Mouse (Mus musculus): Measurements from ENCODE around the gene Lman1l. TPM values are rescaled to one million over a fixed set of nuclear protein-coding genes. Genes with fewer than 3 reads are reported as not detected.

Gene Lman1l
- polyA plus RNA-seq (2015; fragmentation: Nextera tagmentation; extraction: Ambion mirVana): not detected in 2 replicates

DNA sequence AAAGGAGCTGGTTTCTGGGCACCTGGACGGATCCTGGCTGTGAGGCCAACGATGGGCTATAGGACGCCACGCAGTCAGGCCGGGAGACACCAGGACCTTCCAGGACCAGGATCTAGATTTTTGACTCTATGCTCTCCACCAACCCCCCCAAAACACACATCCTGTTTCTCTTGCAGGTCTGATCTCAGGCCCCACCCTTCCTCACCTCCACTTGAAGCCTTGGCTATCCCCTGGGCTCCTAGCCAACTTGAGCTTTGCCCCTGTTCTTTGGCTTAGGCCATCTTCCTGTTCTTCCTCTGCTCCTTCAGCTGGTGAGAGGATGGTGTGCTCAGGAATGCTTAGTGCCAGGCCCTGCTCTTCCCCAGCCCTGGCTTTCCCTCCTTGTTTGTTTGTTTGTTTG is at the start of gene Lman1l:
TSS of gene Lman1l (minus strand) at position 101 of the 400 bp plus-strand sequence.
- ATAC-seq: no peak
- no peak within 1 kb of the TSS for H3K27ac ChIP-seq (ENCODE audit: low read length)
- no peak within 1 kb of the TSS for H3K4me2 ChIP-seq (ENCODE audit: low read depth, low read length)
- no peaks in the 10 kb centered on the region for H3K4me1 ChIP-seq (ENCODE audit: control insufficient read depth, insufficient read depth, low read length)
- no peaks in the 10 kb centered on the region for H3K9me3 ChIP-seq (ENCODE audit: control insufficient read depth, low read length)
- H3K9ac ChIP-seq (ENCODE audit: low read depth, low read length): no peak within 1 kb of the TSS
- H3K27me3 ChIP-seq (replicated peaks; ENCODE audit: control insufficient read depth, insufficient read depth, low read length): no peaks in the 10 kb centered on the region
- 81% methylated on average over 5 of the region's 5 CpGs for WGBS
- H3K36me3 ChIP-seq (ENCODE audit: control insufficient read depth, insufficient read depth, low read length): no peaks in the 10 kb centered on the region
- no peak within 1 kb of the TSS for H3K4me3 ChIP-seq (ENCODE audit: low read length)

- H3K27me3 ChIP-seq (replicated peaks; ENCODE audit: control insufficient read depth, insufficient read depth, low read length): no peaks in the 10 kb centered on the region
- no peak overlapping the region for H3K27ac ChIP-seq (ENCODE audit: low read length)
- no peak overlapping the region for H3K4me2 ChIP-seq (ENCODE audit: low read depth, low read length)
- H3K4me1 ChIP-seq (ENCODE audit: control insufficient read depth, insufficient read depth, low read length): peaks cover 10% of the 10 kb centered on the region
- no peak for ATAC-seq
- 86% methylated on average over 3 of the region's 3 CpGs for WGBS
- H3K9me3 ChIP-seq (ENCODE audit: control insufficient read depth, low read length): no peaks in the 10 kb centered on the region
- no peaks in the 10 kb centered on the region for H3K36me3 ChIP-seq (ENCODE audit: control insufficient read depth, insufficient read depth, low read length)
- H3K9ac ChIP-seq (ENCODE audit: low read depth, low read length): no peak overlapping the region
- H3K4me3 ChIP-seq (ENCODE audit: low read length): no peak overlapping the region
These were observed 49.0 kb upstream of the Lman1l start for GRCm38 (mm10) chr9:57669566-57669965.

GRCm38 (mm10) chr9:57668277-57668676 is 47.7 kb upstream of the Lman1l start:
- 19% methylated on average over 1 of the region's 1 CpGs for WGBS
- no peak overlapping the region for H3K9ac ChIP-seq (ENCODE audit: low read depth, low read length)

GRCm38 (mm10) chr9:57667817-57668216 is 47.2 kb upstream of the Lman1l start:
- no peaks in the 10 kb centered on the region for H3K36me3 ChIP-seq (ENCODE audit: control insufficient read depth, insufficient read depth, low read length)
- H3K27me3 ChIP-seq (replicated peaks; ENCODE audit: control insufficient read depth, insufficient read depth, low read length): no peaks in the 10 kb centered on the region
- peak overlapping the region; percentile 29; the same call in 1 of the 2 replicates for H3K9ac ChIP-seq (ENCODE audit: low read depth, low read length)
- 63% methylated on average over 11 of the region's 11 CpGs for WGBS
- H3K4me3 ChIP-seq (ENCODE audit: low read length): no peak overlapping the region
- H3K9me3 ChIP-seq (ENCODE audit: control insufficient read depth, low read length): no peaks in the 10 kb centered on the region
- no peak; the same call in 1 of the 2 replicates for ATAC-seq
- H3K4me1 ChIP-seq (ENCODE audit: control insufficient read depth, insufficient read depth, low read length): peaks cover 10% of the 10 kb centered on the region
- H3K4me2 ChIP-seq (ENCODE audit: low read depth, low read length): no peak overlapping the region
- H3K27ac ChIP-seq (ENCODE audit: low read length): no peak overlapping the region

More at GRCm38 (mm10) chr9:57668277-57668676, 47.7 kb upstream of the Lman1l start:
- Histone ChIP-seq H3K27ac (ENCODE audit: low read length) (no peak overlapping the region), H3K4me2 (ENCODE audit: low read depth, low read length) (no peak overlapping the region), H3K4me3 (ENCODE audit: low read length) (no peak overlapping the region), H3K9me3 (ENCODE audit: control insufficient read depth, low read length) (no peaks in the 10 kb centered on the region), H3K4me1 (ENCODE audit: control insufficient read depth, insufficient read depth, low read length) (peaks cover 10% of the 10 kb centered on the region), H3K27me3 (replicated peaks; ENCODE audit: control insufficient read depth, insufficient read depth, low read length) (no peaks in the 10 kb centered on the region), H3K36me3 (ENCODE audit: control insufficient read depth, insufficient read depth, low read length) (no peaks in the 10 kb centered on the region)
- peak; percentile 73 for ATAC-seq

GRCm38 (mm10) chr9:57667136-57667535 is 46.6 kb upstream of the Lman1l start:
- peaks cover 10% of the 10 kb centered on the region for H3K4me1 ChIP-seq (ENCODE audit: control insufficient read depth, insufficient read depth, low read length)
- 73% methylated on average over 3 of the region's 3 CpGs for WGBS
- no peaks in the 10 kb centered on the region for H3K9me3 ChIP-seq (ENCODE audit: control insufficient read depth, low read length)
- H3K27ac ChIP-seq (ENCODE audit: low read length): no peak overlapping the region
- H3K4me3 ChIP-seq (ENCODE audit: low read length): no peak overlapping the region
- H3K4me2 ChIP-seq (ENCODE audit: low read depth, low read length): no peak overlapping the region
- no peak for ATAC-seq
- H3K27me3 ChIP-seq (replicated peaks; ENCODE audit: control insufficient read depth, insufficient read depth, low read length): no peaks in the 10 kb centered on the region
- H3K36me3 ChIP-seq (ENCODE audit: control insufficient read depth, insufficient read depth, low read length): no peaks in the 10 kb centered on the region
- H3K9ac ChIP-seq (ENCODE audit: low read depth, low read length): no peak overlapping the region

- no peaks in the 10 kb centered on the region for H3K36me3 ChIP-seq (ENCODE audit: control insufficient read depth, insufficient read depth, low read length)
- H3K9ac ChIP-seq (ENCODE audit: low read depth, low read length): no peak overlapping the region
- H3K4me2 ChIP-seq (ENCODE audit: low read depth, low read length): no peak overlapping the region
- H3K27me3 ChIP-seq (replicated peaks; ENCODE audit: control insufficient read depth, insufficient read depth, low read length): no peaks in the 10 kb centered on the region
- no peak overlapping the region for H3K27ac ChIP-seq (ENCODE audit: low read length)
- ATAC-seq: peak; percentile 19; the same call in 1 of the 2 replicates
- H3K4me1 ChIP-seq (ENCODE audit: control insufficient read depth, insufficient read depth, low read length): peaks cover 10% of the 10 kb centered on the region
- 75% methylated on average over 8 of the region's 8 CpGs for WGBS
- no peak overlapping the region for H3K4me3 ChIP-seq (ENCODE audit: low read length)
- no peaks in the 10 kb centered on the region for H3K9me3 ChIP-seq (ENCODE audit: control insufficient read depth, low read length)
These were observed 46.0 kb upstream of the Lman1l start for GRCm38 (mm10) chr9:57666536-57666935.

- H3K4me2 ChIP-seq (ENCODE audit: low read depth, low read length): no peak overlapping the region
- peak; percentile 54 for ATAC-seq
- no peak overlapping the region for H3K27ac ChIP-seq (ENCODE audit: low read length)
- no peaks in the 10 kb centered on the region for H3K9me3 ChIP-seq (ENCODE audit: control insufficient read depth, low read length)
- H3K4me1 ChIP-seq (ENCODE audit: control insufficient read depth, insufficient read depth, low read length): peaks cover 10% of the 10 kb centered on the region
- no peak overlapping the region for H3K9ac ChIP-seq (ENCODE audit: low read depth, low read length)
- H3K36me3 ChIP-seq (ENCODE audit: control insufficient read depth, insufficient read depth, low read length): no peaks in the 10 kb centered on the region
- no peaks in the 10 kb centered on the region for H3K27me3 ChIP-seq (replicated peaks; ENCODE audit: control insufficient read depth, insufficient read depth, low read length)
- 50% methylated on average over 7 of the region's 7 CpGs for WGBS
- no peak overlapping the region for H3K4me3 ChIP-seq (ENCODE audit: low read length)
These were observed 44.0 kb upstream of the Lman1l start for GRCm38 (mm10) chr9:57664616-57665015.

GRCm38 (mm10) chr9:57661552-57661951 is 41.0 kb upstream of the Lman1l start:
- H3K9me3 ChIP-seq (ENCODE audit: control insufficient read depth, low read length): no peaks in the 10 kb centered on the region

DNA sequence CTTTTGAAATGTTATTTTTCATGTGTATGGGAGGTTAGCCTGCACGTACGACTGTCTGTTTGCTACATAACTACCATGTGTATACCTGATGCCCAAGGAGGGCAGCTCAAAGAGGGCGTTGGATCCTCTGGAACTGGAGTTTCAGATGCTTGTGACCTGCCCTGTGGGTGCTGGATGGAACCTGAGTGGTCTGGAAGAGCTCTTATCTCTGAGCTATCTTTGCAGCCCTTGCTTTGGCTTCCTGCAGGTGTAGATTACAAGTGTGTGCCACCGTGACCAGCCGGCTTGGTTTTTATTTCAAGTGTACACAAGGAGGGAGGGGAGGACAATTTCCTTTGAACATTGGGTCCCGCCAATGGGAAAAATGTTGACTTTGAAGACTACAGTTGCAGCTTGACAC is 39.9 kb upstream of the Lman1l start:
- Histone ChIP-seq H3K4me2 (ENCODE audit: low read depth, low read length) (no peak overlapping the region), H3K27me3 (replicated peaks; ENCODE audit: control insufficient read depth, insufficient read depth, low read length) (no peaks in the 10 kb centered on the region), H3K4me3 (ENCODE audit: low read length) (no peak overlapping the region), H3K36me3 (ENCODE audit: control insufficient read depth, insufficient read depth, low read length) (no peaks in the 10 kb centered on the region), H3K9me3 (ENCODE audit: control insufficient read depth, low read length) (no peaks in the 10 kb centered on the region), H3K4me1 (ENCODE audit: control insufficient read depth, insufficient read depth, low read length) (peaks cover 5% of the 10 kb centered on the region), H3K9ac (ENCODE audit: low read depth, low read length) (no peak overlapping the region), H3K27ac (ENCODE audit: low read length) (no peak overlapping the region)
- WGBS: 54% methylated on average over 6 of the region's 6 CpGs
- peak; percentile 29 for ATAC-seq

More at GRCm38 (mm10) chr9:57661552-57661951, 41.0 kb upstream of the Lman1l start:
- Histone ChIP-seq H3K36me3 (ENCODE audit: control insufficient read depth, insufficient read depth, low read length) (no peaks in the 10 kb centered on the region), H3K4me3 (ENCODE audit: low read length) (no peak overlapping the region), H3K4me1 (ENCODE audit: control insufficient read depth, insufficient read depth, low read length) (no peaks in the 10 kb centered on the region), H3K4me2 (ENCODE audit: low read depth, low read length) (no peak overlapping the region), H3K9ac (ENCODE audit: low read depth, low read length) (no peak overlapping the region), H3K27ac (ENCODE audit: low read length) (no peak overlapping the region), H3K27me3 (replicated peaks; ENCODE audit: control insufficient read depth, insufficient read depth, low read length) (no peaks in the 10 kb centered on the region)
- 64% methylated on average over 3 of the region's 3 CpGs for WGBS
- ATAC-seq: no peak

DNA sequence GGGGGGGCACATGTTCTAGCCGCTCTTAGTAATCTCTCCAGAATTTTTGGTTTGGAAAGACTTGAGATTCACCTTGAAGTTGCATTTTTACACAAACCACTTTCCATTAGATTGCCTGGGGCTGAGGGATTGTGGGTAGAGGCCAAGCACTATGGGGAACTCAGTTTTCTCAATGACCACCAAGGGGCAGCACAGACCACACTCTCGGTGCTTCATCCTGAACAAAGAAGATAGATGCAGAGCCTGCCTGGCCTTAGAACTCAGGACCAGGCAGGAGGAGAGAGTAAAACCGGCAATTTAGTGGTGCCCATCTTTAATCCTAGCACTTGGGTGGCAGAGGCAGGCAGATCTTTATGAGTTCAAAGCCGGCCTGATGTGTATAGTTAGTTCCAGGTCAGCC is 39.2 kb upstream of the Lman1l start:
- 13% methylated on average over 4 of the region's 4 CpGs for WGBS
- no peaks in the 10 kb centered on the region for H3K36me3 ChIP-seq (ENCODE audit: control insufficient read depth, insufficient read depth, low read length)
- no peak overlapping the region for H3K27ac ChIP-seq (ENCODE audit: low read length)
- H3K9ac ChIP-seq (ENCODE audit: low read depth, low read length): no peak overlapping the region
- H3K4me3 ChIP-seq (ENCODE audit: low read length): no peak overlapping the region
- no peaks in the 10 kb centered on the region for H3K9me3 ChIP-seq (ENCODE audit: control insufficient read depth, low read length)
- H3K4me1 ChIP-seq (ENCODE audit: control insufficient read depth, insufficient read depth, low read length): peaks cover 5% of the 10 kb centered on the region
- H3K27me3 ChIP-seq (replicated peaks; ENCODE audit: control insufficient read depth, insufficient read depth, low read length): no peaks in the 10 kb centered on the region
- no peak overlapping the region for H3K4me2 ChIP-seq (ENCODE audit: low read depth, low read length)
- peak; percentile 73 for ATAC-seq
